Mouse (Mus musculus) CH12.LX (cell line): ENCODE measurements around the gene Nupr1l. TPM values are rescaled to one million over a fixed set of nuclear protein-coding genes. Genes with fewer than 3 reads are reported as not detected.
"Not testable (repeated sequence)": the region's sequence is repeated elsewhere in the genome, so short reads cannot be mapped to it uniquely, and the experiment has no call there.

Source experiments
- DNase-seq: peaks from one replicate; pipeline ENCODE4 v3.0.0-alpha.2; 2013; ENCODE audit errors: extremely low read depth
- H3K27ac ChIP-seq: 2 replicates; pipeline ENCODE4 v1.5.1; 2012; ENCODE audit warnings: low read depth, mild to moderate bottlenecking, control low read depth, moderate library complexity; ENCODE audit not compliant: insufficient read depth
- H3K27me3 ChIP-seq: replicated peaks from 2 replicates; pipeline ENCODE3; 2012; ENCODE audit warnings: inconsistent platforms
- H3K36me3 ChIP-seq, 2 experiments: replicated peaks in 1 of 2; 2 replicates each; pipeline versions ENCODE3 to v1.6.1; 2012; ENCODE audit warnings: inconsistent platforms in 1 of 2, low read length in 1 of 2, mild to moderate bottlenecking in 1 of 2, mixed read lengths in 1 of 2, moderate library complexity in 1 of 2; ENCODE audit not compliant: control insufficient read depth in 1 of 2, insufficient read depth in 1 of 2
- H3K4me1 ChIP-seq, 2 experiments: 2 replicates each; pipeline ENCODE4 v1.6.1; 2012; ENCODE audit warnings: inconsistent platforms in 1 of 2, moderate library complexity in 1 of 2; ENCODE audit not compliant: insufficient read depth in 2 of 2, control insufficient read depth in 1 of 2
- H3K4me2 ChIP-seq: 2 replicates; pipeline ENCODE4 v1.6.1; 2012; ENCODE audit warnings: low read depth, mild to moderate bottlenecking, control low read depth; ENCODE audit not compliant: poor library complexity, insufficient read depth, severe bottlenecking
- H3K4me3 ChIP-seq, 3 experiments: fragments of 150-350 bp in 1 of 3; sonication (generic) in 1 of 3; replicated peaks in 1 of 3; 2 replicates each; pipeline versions ENCODE3 to v1.5.1; 2011 to 2012; ENCODE audit warnings: low read depth in 2 of 3, low read length in 2 of 3, mild to moderate bottlenecking in 2 of 3, moderate library complexity in 2 of 3, control low read depth in 1 of 3, improper control_type of control experiment in 1 of 3, inconsistent platforms in 1 of 3, mixed read lengths in 1 of 3; ENCODE audit not compliant: poor library complexity in 1 of 3
- H3K79me2 ChIP-seq: replicated peaks from 2 replicates; pipeline ENCODE4 v1.6.1; 2012; ENCODE audit warnings: mild to moderate bottlenecking, moderate library complexity; ENCODE audit not compliant: control insufficient read depth, poor library complexity, insufficient read depth, severe bottlenecking; ENCODE audit errors: extremely low read depth
- H3K9ac ChIP-seq: 2 replicates; pipeline ENCODE4 v1.6.1; 2012; ENCODE audit warnings: low read depth, mild to moderate bottlenecking, control low read depth, moderate library complexity; ENCODE audit not compliant: insufficient read depth
- H3K9me3 ChIP-seq: replicated peaks from 2 replicates; pipeline ENCODE3; 2012; ENCODE audit warnings: low read length, inconsistent platforms, mixed read lengths
- BHLHE40 ChIP-seq: IDR thresholded peaks from 2 replicates; pipeline ENCODE4 v1.6.1; 2011; ENCODE audit warnings: mild to moderate bottlenecking, low read depth, low read length, improper control_type of control experiment
- CHD1 ChIP-seq: IDR thresholded peaks from 2 replicates; pipeline ENCODE4 v1.6.1; 2012; ENCODE audit warnings: low read depth, low read length, improper control_type of control experiment, inconsistent platforms
- CHD2 ChIP-seq: IDR thresholded peaks from 2 replicates; pipeline ENCODE4 v1.6.1; 2011; ENCODE audit warnings: low read length, improper control_type of control experiment
- E2F4 ChIP-seq: IDR thresholded peaks from 2 replicates; pipeline ENCODE4 v1.6.1; 2011; ENCODE audit warnings: low read depth, low read length, improper control_type of control experiment; ENCODE audit not compliant: insufficient replicate concordance
- ELF1 ChIP-seq: IDR thresholded peaks from 2 replicates; pipeline ENCODE4 v1.6.1; 2014; ENCODE audit warnings: low read depth, mild to moderate bottlenecking, inconsistent platforms, low read length, improper control_type of control experiment
- EP300 ChIP-seq: IDR thresholded peaks from 2 replicates; pipeline ENCODE4 v1.6.1; 2011; ENCODE audit warnings: low read length, improper control_type of control experiment
- ETS1 ChIP-seq: conservative IDR thresholded peaks from 2 replicates; pipeline ENCODE4 v1.6.1; 2012; ENCODE audit warnings: low read depth, mild to moderate bottlenecking, inconsistent platforms, low read length, improper control_type of control experiment, moderate library complexity
- GABPA ChIP-seq: IDR thresholded peaks from 2 replicates; pipeline ENCODE4 v1.6.1; 2012; ENCODE audit warnings: low read depth, low read length, improper control_type of control experiment, inconsistent platforms; ENCODE audit not compliant: insufficient replicate concordance
- HCFC1 ChIP-seq: IDR thresholded peaks from 2 replicates; pipeline ENCODE4 v1.6.1; 2012; ENCODE audit warnings: low read depth, mild to moderate bottlenecking, inconsistent platforms, low read length, improper control_type of control experiment
- KAT2A ChIP-seq: IDR thresholded peaks from 2 replicates; pipeline ENCODE4 v1.6.1; 2012; ENCODE audit warnings: low read length, improper control_type of control experiment, inconsistent platforms; ENCODE audit not compliant: insufficient replicate concordance
- MAFK ChIP-seq: IDR thresholded peaks from 2 replicates; pipeline ENCODE4 v1.6.1; 2011; ENCODE audit warnings: low read length, improper control_type of control experiment; ENCODE audit not compliant: insufficient replicate concordance
- MAX ChIP-seq: IDR thresholded peaks from 2 replicates; pipeline ENCODE4 v1.6.1; 2011; ENCODE audit warnings: low read length, improper control_type of control experiment
- MEF2A ChIP-seq: IDR thresholded peaks from 2 replicates; pipeline ENCODE4 v1.6.1; 2014; ENCODE audit warnings: low read depth, mild to moderate bottlenecking, inconsistent platforms, low read length, improper control_type of control experiment, borderline replicate concordance
- MXI1 ChIP-seq: IDR thresholded peaks from 2 replicates; pipeline ENCODE4 v1.6.1; 2011; ENCODE audit warnings: mild to moderate bottlenecking, low read depth, low read length, improper control_type of control experiment
- MYC ChIP-seq: IDR thresholded peaks from 2 replicates; pipeline ENCODE4 v1.6.1; 2011; ENCODE audit warnings: low read depth, mild to moderate bottlenecking, improper control_type of control experiment, low read length
- NELFE ChIP-seq: IDR thresholded peaks from 2 replicates; pipeline ENCODE4 v1.6.1; 2011; ENCODE audit warnings: low read depth, low read length, improper control_type of control experiment
- NRF1 ChIP-seq: IDR thresholded peaks from 2 replicates; pipeline ENCODE4 v1.6.1; 2014; ENCODE audit warnings: low read depth, mild to moderate bottlenecking, inconsistent platforms, low read length, improper control_type of control experiment, moderate library complexity
- POLR2A ChIP-seq: IDR thresholded peaks from 2 replicates; pipeline ENCODE4 v1.6.1; 2011; ENCODE audit warnings: low read depth, mild to moderate bottlenecking, improper control_type of control experiment, low read length
- SIN3A ChIP-seq: IDR thresholded peaks from 2 replicates; pipeline ENCODE4 v1.6.1; 2012; ENCODE audit warnings: low read length, improper control_type of control experiment, inconsistent platforms
- SMC3 ChIP-seq: IDR thresholded peaks from 2 replicates; pipeline ENCODE4 v1.6.1; 2011; ENCODE audit warnings: low read depth, low read length, improper control_type of control experiment
- TBP ChIP-seq: conservative IDR thresholded peaks from 2 replicates; pipeline ENCODE4 v1.6.1; 2011; ENCODE audit warnings: low read depth, low read length, improper control_type of control experiment
- USF1 ChIP-seq: IDR thresholded peaks from 2 replicates; pipeline ENCODE4 v1.6.1; 2014; ENCODE audit warnings: low read depth, mild to moderate bottlenecking, inconsistent platforms, low read length, improper control_type of control experiment
- USF2 ChIP-seq: conservative IDR thresholded peaks from 2 replicates; pipeline ENCODE4 v1.6.1; 2011; ENCODE audit warnings: low read depth, low read length, improper control_type of control experiment
- ZKSCAN1 ChIP-seq: IDR thresholded peaks from 2 replicates; pipeline ENCODE4 v1.6.1; 2012; ENCODE audit warnings: low read depth, inconsistent platforms, low read length, improper control_type of control experiment, borderline replicate concordance
- ZMIZ1 ChIP-seq: IDR thresholded peaks from 2 replicates; pipeline ENCODE4 v1.6.1; 2012; ENCODE audit warnings: low read depth, mild to moderate bottlenecking, inconsistent platforms, low read length, improper control_type of control experiment
- ZNF384 ChIP-seq: IDR thresholded peaks from 2 replicates; pipeline ENCODE4 v1.6.1; 2012; ENCODE audit warnings: low read depth, low read length, improper control_type of control experiment, inconsistent platforms
- dilution Hi-C: fragments of 300-500 bp; cut with MboI; formaldehyde crosslinking; loops from 2 replicates; pipeline ENCODE4 v1.14.3; 2020; ENCODE audit warnings: low sequenced_read_pairs; ENCODE audit not compliant: extremely low pct_unique_long_range_greater_than_20kb, extremely low pct_ligation_motif_present
- in situ Hi-C: fragments of 300-500 bp; cut with MboI; formaldehyde crosslinking; loops from 3 replicates; pipeline ENCODE4 v1.14.3; 2019; ENCODE audit warnings: low sequenced_read_pairs, low pct_ligation_motif_present, low pct_unique_long_range_greater_than_20kb, mixed read lengths
- polyA plus RNA-seq: library from polyadenylated mRNA; unstranded; fragments of >175 nt; gene quantifications from 2 replicates; pipeline ENCODE4 v1.2.1, GENCODE M21; 2012; ENCODE audit warnings: low read depth; ENCODE audit not compliant: insufficient read length
- total RNA-seq, 2 experiments: library from RNA; depleted of rRNA; stranded (reverse); fragments of 300-350 nt in 1 of 2; fragments of >200 nt in 1 of 2; gene quantifications; 2 replicates each; pipeline ENCODE4 v1.2.3; 2012 to 2014

The Nupr1l gene
- total and polyA plus RNA-seq, 3 experiments: 0.46 to 0.68 TPM; not detected in 1

GRCm38 (mm10) chr5:129886911-129887636, 21.3 kb upstream of the Nupr1l start, which contains the start of gene Chchd2 (continued):
- TF ChIP-seq KAT2A: peak; percentile 82; the same call in 1 of the 2 replicates
- no peak for TF ChIP-seq ETS1
- TF ChIP-seq ZMIZ1: peak; percentile 95
- TF ChIP-seq ZNF384: peak; percentile 19; the same call in 1 of the 2 replicates
- TF ChIP-seq MEF2A: peak; percentile 66; the same call in 1 of the 2 replicates
- TF ChIP-seq GABPA: no peak; the same call in 1 of the 2 replicates
- peak; percentile 98 for TF ChIP-seq POLR2A
- TF ChIP-seq SMC3: no peak
- TF ChIP-seq USF1: no peak
- TF ChIP-seq BHLHE40: peak; percentile 67

- H3K9me3 ChIP-seq, DNase-seq, dilution Hi-C loops, H3K36me3 ChIP-seq, H3K4me2 ChIP-seq, H3K4me1 ChIP-seq, in situ Hi-C loops, H3K4me3 ChIP-seq, H3K9ac ChIP-seq, H3K27ac ChIP-seq: not testable (repeated sequence)
- peaks cover 10% of the 10 kb centered on the region for H3K27me3 ChIP-seq
- peaks cover 16% of the 10 kb centered on the region for H3K79me2 ChIP-seq
These were observed 17.9 kb upstream of the Nupr1l start for GRCm38 (mm10) chr5:129890390-129890789.

DNA sequence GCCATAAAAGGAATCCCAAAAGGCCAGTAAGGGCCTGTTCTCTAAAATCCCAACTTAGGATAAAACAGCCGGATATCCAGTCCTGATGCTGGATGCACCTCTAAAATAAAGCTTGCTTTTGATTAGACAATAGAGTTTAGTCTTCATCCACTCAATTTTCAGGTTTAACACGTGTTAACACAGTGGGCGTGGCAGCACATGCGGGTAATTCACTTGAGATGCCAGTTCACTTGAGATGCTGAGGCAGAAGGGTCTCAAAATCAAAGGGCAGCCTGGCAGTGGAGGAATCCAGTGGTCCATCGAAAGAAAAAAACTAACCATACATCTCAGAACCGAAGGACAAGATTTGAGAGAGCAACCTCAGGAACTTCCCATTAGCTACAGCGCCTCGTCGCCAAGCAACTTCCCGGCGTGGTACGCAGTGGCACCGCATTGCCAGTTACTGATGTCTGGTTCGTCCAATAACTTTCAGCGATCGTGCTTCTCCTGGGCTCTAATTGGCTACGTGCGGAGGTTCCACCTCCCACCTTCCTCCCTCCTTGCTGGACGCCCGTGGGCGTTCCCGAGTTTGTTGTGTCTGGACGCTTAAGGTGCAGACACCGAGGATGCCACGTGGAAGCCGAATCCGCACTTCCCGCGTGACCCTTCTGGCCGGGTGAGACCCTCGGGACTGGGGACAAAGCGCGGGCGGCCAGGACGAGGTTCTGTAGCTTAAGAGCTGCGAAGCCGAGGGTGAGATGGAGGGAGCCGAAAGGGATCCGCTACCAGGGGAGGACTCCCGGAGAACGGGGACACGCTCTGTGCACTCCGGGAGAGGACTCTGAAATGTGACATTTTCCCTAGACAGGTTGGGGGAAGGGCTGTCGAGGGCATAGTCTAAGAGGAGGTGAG, 12.9 kb upstream of the Nupr1l start, which contains the start of gene Zbed5:
Gene Zbed5, plus strand, starts transcription at position 526 of the 891 bp plus-strand sequence.
- in situ Hi-C loops: no loop called here

More for the DNA sequence above, 12.9 kb upstream of the Nupr1l start, which contains the start of gene Zbed5:
- H3K4me1 ChIP-seq: peaks cover 3 to 12% of the 10 kb centered on the region in 2 experiments; a peak in 2 of 4 replicates
- H3K4me2 ChIP-seq: peak within 1 kb of the TSS; percentile 95
- peak within 1 kb of the TSS; percentile 18; the same call in 1 of the 2 replicates for H3K9ac ChIP-seq
- peaks cover 0 to 2% of the 10 kb centered on the region in 2 experiments for H3K36me3 ChIP-seq
- no peak within 1 kb of the TSS for H3K27ac ChIP-seq
- DNase-seq: peak; percentile 94
- H3K4me3 ChIP-seq: peak within 1 kb of the TSS; percentile 64 to 73 (median 72)
- H3K9me3 ChIP-seq: peaks cover 5% of the 10 kb centered on the region
- no peaks in the 10 kb centered on the region for H3K79me2 ChIP-seq
- no peak for TF ChIP-seq USF2
- TF ChIP-seq CHD2: peak; percentile 94
- TF ChIP-seq CHD1: no peak
- peak; percentile 57 for TF ChIP-seq HCFC1
- no peak for TF ChIP-seq NELFE
- TF ChIP-seq ELF1: peak; percentile 71
- no peak for TF ChIP-seq E2F4
- peak; percentile 51 for TF ChIP-seq NRF1
- no peak for TF ChIP-seq MAFK
- TF ChIP-seq BHLHE40: peak; percentile 34; the same call in 1 of the 2 replicates
- no peak for TF ChIP-seq MEF2A
- TF ChIP-seq USF1: no peak; the same call in 1 of the 2 replicates
- peak; percentile 93 for TF ChIP-seq MYC
- peak; percentile 98 for TF ChIP-seq SIN3A
- TF ChIP-seq TBP: 0 out of 2 replicates have a peak, but pooled peaks have one; percentile 12
- TF ChIP-seq POLR2A: peak; percentile 57
- no peak for TF ChIP-seq EP300
- no peak for TF ChIP-seq ZKSCAN1
- TF ChIP-seq MXI1: peak; percentile 99
- TF ChIP-seq MAX: peak; percentile 91
- no peak for TF ChIP-seq ETS1
- TF ChIP-seq, all 38 proteins: peak for 11
- peaks cover 10% of the 10 kb centered on the region for H3K27me3 ChIP-seq
- dilution Hi-C loops: no loop called here
